Mouse (Mus musculus): ENCODE data around the gene Serpina3m.
"Not testable (repeated sequence)": the region's sequence is repeated elsewhere in the genome, so short reads cannot be mapped to it uniquely, and the experiment has no call there.

Gene Serpina3m

GRCm38 (mm10) chr12:104338226-104338625 lies at the start of gene Serpina3m, which contains the start of gene Serpina3k:
Serpina3m (plus strand) TSS chr12:104338486.
Serpina3k (plus strand) TSS chr12:104338486.
- not testable (repeated sequence) for DNase-seq

- DNase-seq, result no peak
Observed at GRCm38 (mm10) chr12:104289872-104290271, 48.4 kb upstream of the Serpina3m start.

GRCm38 (mm10) chr12:104293963-104294362 lies 44.3 kb upstream of the Serpina3m start:
- DNase-seq, result no peak

GRCm38 (mm10) chr12:104298049-104298448 lies 40.2 kb upstream of the Serpina3m start:
- no peak for DNase-seq

GRCm38 (mm10) chr12:104305991-104306390 lies 32.3 kb upstream of the Serpina3m start:
- DNase-seq, result no peak

GRCm38 (mm10) chr12:104314253-104314652 lies 24.0 kb upstream of the Serpina3m start, which contains the start of gene Serpina3j:
Serpina3j (plus strand) TSS chr12:104314553.
- DNase-seq, result no peak

- no peak for DNase-seq
Observed at GRCm38 (mm10) chr12:104322454-104322853, 15.8 kb upstream of the Serpina3m start.

- DNase-seq, result no peak
Observed at GRCm38 (mm10) chr12:104331701-104332100, 6.6 kb upstream of the Serpina3m start.

GRCm38 (mm10) chr12:104336873-104337272 lies 1.4 kb upstream of the Serpina3m start:
- not testable (repeated sequence) for DNase-seq

GRCm38 (mm10) chr12:104338705-104339104 lies 419 bp downstream of the Serpina3m start:
- no peak for DNase-seq

- not testable (repeated sequence) for DNase-seq
Observed at GRCm38 (mm10) chr12:104342489-104342888, 4.2 kb downstream of the Serpina3m start.

- no peak for DNase-seq
Observed at GRCm38 (mm10) chr12:104345181-104345580, 6.9 kb downstream of the Serpina3m start.

GRCm38 (mm10) chr12:104345707-104346106 lies 7.4 kb downstream of the Serpina3m start:
- no peak for DNase-seq

GRCm38 (mm10) chr12:104347091-104347490 lies 8.8 kb downstream of the Serpina3m start:
- DNase-seq, result no peak

- DNase-seq, result peak; percentile 74
Observed at GRCm38 (mm10) chr12:104351812-104352211, 13.5 kb downstream of the Serpina3m start.

GRCm38 (mm10) chr12:104356006-104356405 lies 17.7 kb downstream of the Serpina3m start:
- no peak for DNase-seq

GRCm38 (mm10) chr12:104369986-104370385 lies 31.7 kb downstream of the Serpina3m start:
- no peak for DNase-seq

- not testable (repeated sequence) for DNase-seq
Observed at GRCm38 (mm10) chr12:104377179-104377578, 38.9 kb downstream of the Serpina3m start.

GRCm38 (mm10) chr12:104378351-104378750 lies 40.1 kb downstream of the Serpina3m start:
- DNase-seq, result not testable (repeated sequence)

- not testable (repeated sequence) for DNase-seq
Observed at GRCm38 (mm10) chr12:104378815-104379214, 40.5 kb downstream of the Serpina3m start.

- DNase-seq, result no peak
Observed at GRCm38 (mm10) chr12:104379856-104380255, 41.6 kb downstream of the Serpina3m start.

- DNase-seq, result not testable (repeated sequence)
Observed at GRCm38 (mm10) chr12:104381071-104381604, 42.9 kb downstream of the Serpina3m start.

GRCm38 (mm10) chr12:104385987-104386386 lies 47.7 kb downstream of the Serpina3m start:
- DNase-seq, result not testable (repeated sequence)

GRCm38 (mm10) chr12:104386878-104387277 lies 48.6 kb downstream of the Serpina3m start:
- DNase-seq, result not testable (repeated sequence)

- no peak for DNase-seq
Observed at GRCm38 (mm10) chr12:104388477-104388876, 50.2 kb downstream of the Serpina3m start.

All from right cerebral cortex, postnatal 14 days (tissue).